Mouse (Mus musculus): Measurements from ENCODE around the gene Dennd4b. TPM values are rescaled to one million over a fixed set of nuclear protein-coding genes. Genes with fewer than 3 reads are reported as not detected.
A peak's percentile ranks its signal among the peaks of the same experiment; 100 is the strongest.

The Dennd4b gene
- polyA plus RNA-seq (2015; fragmentation: Nextera tagmentation; extraction: Ambion mirVana) = 4.9 and 5.6 TPM in 2 replicates

DNA sequence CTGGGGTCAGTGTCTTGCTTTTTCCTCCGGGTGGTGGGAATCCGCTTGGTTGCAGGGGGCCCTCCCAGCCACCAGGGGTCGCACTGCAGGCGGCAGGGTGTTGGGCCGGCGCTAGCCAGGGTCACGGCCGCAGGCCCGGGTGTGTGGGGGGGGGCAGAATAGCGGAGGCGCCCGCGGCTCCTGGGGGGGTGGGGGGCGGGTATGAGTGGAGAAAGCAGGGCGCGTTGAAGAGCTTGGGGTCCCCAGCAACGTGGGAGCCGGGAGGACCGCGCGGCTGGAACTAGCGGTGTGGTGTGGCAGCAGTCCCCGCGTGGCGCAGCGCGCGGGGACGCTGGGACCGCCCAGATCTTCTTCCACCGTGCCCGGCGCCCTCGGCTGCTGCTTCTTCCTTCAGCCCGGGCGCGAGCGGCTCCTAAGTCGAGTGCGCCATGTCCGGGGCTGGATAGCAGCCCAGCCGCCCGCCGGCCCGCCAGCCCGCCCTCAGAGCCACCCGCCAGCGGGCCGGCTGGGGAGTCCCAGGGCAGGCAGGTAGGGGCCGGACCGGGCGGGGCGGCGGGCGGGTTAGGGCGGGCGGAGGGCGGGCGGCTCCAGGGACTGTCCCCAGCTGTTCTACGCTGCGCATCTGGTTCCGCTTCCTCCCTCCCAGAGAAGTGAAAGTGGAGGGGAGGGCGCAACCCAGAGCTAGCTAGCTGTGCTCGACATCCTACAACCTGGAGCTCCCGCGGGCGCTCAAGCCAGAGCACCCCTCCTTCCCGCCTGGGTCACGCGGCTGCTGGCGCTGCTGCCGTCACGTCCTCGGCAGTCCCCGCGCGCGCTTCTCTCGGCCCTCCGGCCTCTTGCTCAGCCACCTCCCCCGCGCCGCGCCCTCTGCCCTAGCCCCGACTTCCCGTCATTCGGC is at the start of gene Dennd4b:
Gene Dennd4b, plus strand, starts transcription at position 152 of the 898 bp plus-strand sequence.
- peaks cover 15% of the 10 kb centered on the region for H3K4me1 ChIP-seq
- H3K36me3 ChIP-seq = peaks cover 44% of the 10 kb centered on the region
- H3K9ac ChIP-seq = peak within 1 kb of the TSS; percentile 85
- peak; percentile 83 for ATAC-seq (ENCODE audit: insufficient number of reproducible peaks, insufficient read depth, low FRiP score, low TSS enrichment, low read depth)
- under 1% methylated on average over 78 of the region's 87 CpGs for WGBS
- peak within 1 kb of the TSS; percentile 95 for H3K27ac ChIP-seq
- no peaks in the 10 kb centered on the region for H3K27me3 ChIP-seq
- no peaks in the 10 kb centered on the region for H3K9me3 ChIP-seq
- H3K4me2 ChIP-seq = peak within 1 kb of the TSS; percentile 85
- H3K4me3 ChIP-seq = peak within 1 kb of the TSS; percentile 79

- H3K4me3 ChIP-seq = no peak overlapping the region
- H3K9me3 ChIP-seq = no peaks in the 10 kb centered on the region
- H3K27ac ChIP-seq = no peak overlapping the region
- H3K4me1 ChIP-seq = peaks cover 22% of the 10 kb centered on the region
- H3K27me3 ChIP-seq = no peaks in the 10 kb centered on the region
- no peak for ATAC-seq (ENCODE audit: insufficient number of reproducible peaks, insufficient read depth, low FRiP score, low TSS enrichment, low read depth)
- no peak overlapping the region for H3K4me2 ChIP-seq
- H3K36me3 ChIP-seq = peaks cover 17% of the 10 kb centered on the region
- H3K9ac ChIP-seq = no peak overlapping the region
- WGBS = 36% methylated on average over 1 of the region's 1 CpGs
Observed at GRCm38 (mm10) chr3:90215825-90216380, 49.1 kb upstream of the Dennd4b start.

GRCm38 (mm10) chr3:90220088-90220487 is 44.9 kb upstream of the Dennd4b start:
- WGBS = 10% methylated on average over 6 of the region's 6 CpGs
- ATAC-seq (ENCODE audit: insufficient number of reproducible peaks, insufficient read depth, low FRiP score, low TSS enrichment, low read depth) = no peak

GRCm38 (mm10) chr3:90220531-90220951 is 44.4 kb upstream of the Dennd4b start:
- Histone ChIP-seq H3K27me3 (no peaks in the 10 kb centered on the region), H3K36me3 (peaks cover 25% of the 10 kb centered on the region), H3K9me3 (no peaks in the 10 kb centered on the region), H3K27ac (peak overlapping the region; percentile 80), H3K4me1 (peaks cover 11% of the 10 kb centered on the region), H3K4me3 (peak overlapping the region; percentile 51), H3K9ac (peak overlapping the region; percentile 69), H3K4me2 (peak overlapping the region; percentile 77)
- peak; percentile 75 for ATAC-seq (ENCODE audit: insufficient number of reproducible peaks, insufficient read depth, low FRiP score, low TSS enrichment, low read depth)
- WGBS = under 1% methylated on average over 20 of the region's 20 CpGs

More at GRCm38 (mm10) chr3:90220088-90220487, 44.9 kb upstream of the Dennd4b start:
- H3K4me1 ChIP-seq = peaks cover 11% of the 10 kb centered on the region
- H3K27me3 ChIP-seq = no peaks in the 10 kb centered on the region
- peaks cover 20% of the 10 kb centered on the region for H3K36me3 ChIP-seq
- no peaks in the 10 kb centered on the region for H3K9me3 ChIP-seq
- H3K4me3 ChIP-seq = peak overlapping the region; percentile 51
- H3K4me2 ChIP-seq = peak overlapping the region; percentile 77
- peak overlapping the region; percentile 69 for H3K9ac ChIP-seq
- peak overlapping the region; percentile 80 for H3K27ac ChIP-seq

DNA sequence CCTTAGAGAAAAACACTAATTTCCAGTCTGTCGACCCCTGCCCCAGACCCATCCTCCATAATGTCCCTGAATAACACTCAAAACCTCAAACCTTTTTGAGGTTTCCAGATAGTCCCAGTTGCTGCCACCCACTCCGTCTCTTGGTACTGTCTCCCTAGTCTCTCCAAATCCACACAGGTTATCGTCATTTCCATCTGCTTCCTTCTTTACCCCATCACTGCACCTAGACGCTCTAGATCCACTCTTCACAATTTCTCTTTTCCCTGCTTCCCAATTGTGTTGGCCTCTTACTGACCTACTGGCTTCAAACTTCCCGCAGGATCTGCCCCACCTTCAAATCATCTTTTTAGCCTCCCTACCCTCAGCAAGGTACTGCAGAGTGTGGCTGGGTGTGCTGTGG is 43.9 kb upstream of the Dennd4b start:
- H3K4me1 ChIP-seq = peaks cover 11% of the 10 kb centered on the region
- H3K27me3 ChIP-seq = no peaks in the 10 kb centered on the region
- H3K27ac ChIP-seq = 0 out of 2 replicates have a peak overlapping the region, but pooled peaks have one; percentile 80
- no peak for ATAC-seq (ENCODE audit: insufficient number of reproducible peaks, insufficient read depth, low FRiP score, low TSS enrichment, low read depth)
- H3K4me2 ChIP-seq = peak overlapping the region; percentile 77
- H3K4me3 ChIP-seq = peak overlapping the region; percentile 51
- peaks cover 31% of the 10 kb centered on the region for H3K36me3 ChIP-seq
- no peaks in the 10 kb centered on the region for H3K9me3 ChIP-seq
- peak overlapping the region; percentile 69 for H3K9ac ChIP-seq
- 20% methylated on average over 5 of the region's 5 CpGs for WGBS

DNA sequence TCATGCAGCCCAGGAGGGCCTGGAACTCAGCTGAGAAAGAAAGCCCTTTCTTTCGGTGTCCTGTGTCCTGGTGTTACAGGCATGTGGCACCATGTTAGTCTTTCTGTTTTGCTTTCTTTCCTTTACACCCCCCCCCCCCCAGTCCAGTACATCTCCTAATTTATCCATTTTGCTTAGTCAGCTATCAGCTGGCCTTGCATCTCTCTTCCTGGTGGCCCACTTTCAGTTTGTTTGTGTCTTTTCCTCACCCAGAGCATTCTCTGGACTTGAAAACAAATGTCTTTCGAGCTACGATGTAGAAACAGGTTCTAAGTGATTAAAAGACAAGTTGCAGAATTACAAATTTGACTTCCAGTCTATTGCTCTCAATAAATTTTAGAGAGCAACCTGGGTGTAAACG is 42.5 kb upstream of the Dennd4b start:
- no peak overlapping the region for H3K27ac ChIP-seq
- 91% methylated on average over 4 of the region's 4 CpGs for WGBS
- H3K4me2 ChIP-seq = peak overlapping the region; percentile 77; the same call in 1 of the 2 replicates

GRCm38 (mm10) chr3:90222941-90223340 is 42.0 kb upstream of the Dennd4b start:
- Histone ChIP-seq H3K4me1 (peaks cover 11% of the 10 kb centered on the region), H3K27ac (no peak overlapping the region), H3K4me2 (no peak overlapping the region), H3K9me3 (no peaks in the 10 kb centered on the region), H3K4me3 (no peak overlapping the region), H3K36me3 (peaks cover 32% of the 10 kb centered on the region), H3K27me3 (no peaks in the 10 kb centered on the region), H3K9ac (no peak overlapping the region)
- ATAC-seq (ENCODE audit: insufficient number of reproducible peaks, insufficient read depth, low FRiP score, low TSS enrichment, low read depth) = no peak
- WGBS = 75% methylated on average over 3 of the region's 3 CpGs

More for the DNA sequence above, 42.5 kb upstream of the Dennd4b start:
- Histone ChIP-seq H3K9ac (no peak overlapping the region), H3K36me3 (peaks cover 32% of the 10 kb centered on the region), H3K4me1 (peaks cover 11% of the 10 kb centered on the region), H3K4me3 (no peak overlapping the region), H3K27me3 (no peaks in the 10 kb centered on the region), H3K9me3 (no peaks in the 10 kb centered on the region)
- ATAC-seq (ENCODE audit: insufficient number of reproducible peaks, insufficient read depth, low FRiP score, low TSS enrichment, low read depth) = no peak

- H3K4me3 ChIP-seq = no peak overlapping the region
- peaks cover 32% of the 10 kb centered on the region for H3K36me3 ChIP-seq
- H3K9me3 ChIP-seq = no peaks in the 10 kb centered on the region
- no peak overlapping the region for H3K9ac ChIP-seq
- no peak overlapping the region for H3K4me2 ChIP-seq
- 83% methylated on average over 10 of the region's 10 CpGs for WGBS
- no peak for ATAC-seq (ENCODE audit: insufficient number of reproducible peaks, insufficient read depth, low FRiP score, low TSS enrichment, low read depth)
- no peak overlapping the region for H3K27ac ChIP-seq
- H3K27me3 ChIP-seq = no peaks in the 10 kb centered on the region
- H3K4me1 ChIP-seq = peaks cover 11% of the 10 kb centered on the region
Observed at GRCm38 (mm10) chr3:90224331-90224730, 40.7 kb upstream of the Dennd4b start.

DNA sequence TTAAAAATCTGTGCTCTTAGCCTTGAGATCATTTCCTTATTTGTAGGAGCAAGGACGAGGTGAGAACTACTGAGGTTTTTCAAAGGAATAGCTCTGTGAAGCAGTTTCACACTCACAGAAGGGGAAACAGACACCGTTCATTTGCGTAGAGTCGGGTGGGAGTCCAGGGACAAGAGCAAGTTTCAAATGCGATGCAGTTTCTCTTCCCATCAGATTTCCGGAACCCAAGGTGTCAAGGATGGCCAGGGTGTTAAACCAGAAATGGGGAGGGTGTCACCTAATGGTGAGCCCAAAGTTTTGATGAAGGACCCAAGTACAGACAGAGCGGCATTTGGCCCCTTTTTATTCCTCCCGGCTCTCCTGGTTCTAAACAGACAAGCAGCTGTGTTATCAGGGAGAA is 33.9 kb upstream of the Dennd4b start:
- H3K9me3 ChIP-seq = no peaks in the 10 kb centered on the region
- WGBS = 14% methylated on average over 8 of the region's 8 CpGs
- no peak overlapping the region; the same call in 1 of the 2 replicates for H3K27ac ChIP-seq
- H3K4me3 ChIP-seq = peak overlapping the region; percentile 87
- ATAC-seq (ENCODE audit: insufficient number of reproducible peaks, insufficient read depth, low FRiP score, low TSS enrichment, low read depth) = no peak
- H3K4me1 ChIP-seq = peaks cover 8% of the 10 kb centered on the region
- H3K36me3 ChIP-seq = peaks cover 32% of the 10 kb centered on the region
- peak overlapping the region; percentile 81 for H3K4me2 ChIP-seq
- H3K9ac ChIP-seq = peak overlapping the region; percentile 89
- no peaks in the 10 kb centered on the region for H3K27me3 ChIP-seq

DNA sequence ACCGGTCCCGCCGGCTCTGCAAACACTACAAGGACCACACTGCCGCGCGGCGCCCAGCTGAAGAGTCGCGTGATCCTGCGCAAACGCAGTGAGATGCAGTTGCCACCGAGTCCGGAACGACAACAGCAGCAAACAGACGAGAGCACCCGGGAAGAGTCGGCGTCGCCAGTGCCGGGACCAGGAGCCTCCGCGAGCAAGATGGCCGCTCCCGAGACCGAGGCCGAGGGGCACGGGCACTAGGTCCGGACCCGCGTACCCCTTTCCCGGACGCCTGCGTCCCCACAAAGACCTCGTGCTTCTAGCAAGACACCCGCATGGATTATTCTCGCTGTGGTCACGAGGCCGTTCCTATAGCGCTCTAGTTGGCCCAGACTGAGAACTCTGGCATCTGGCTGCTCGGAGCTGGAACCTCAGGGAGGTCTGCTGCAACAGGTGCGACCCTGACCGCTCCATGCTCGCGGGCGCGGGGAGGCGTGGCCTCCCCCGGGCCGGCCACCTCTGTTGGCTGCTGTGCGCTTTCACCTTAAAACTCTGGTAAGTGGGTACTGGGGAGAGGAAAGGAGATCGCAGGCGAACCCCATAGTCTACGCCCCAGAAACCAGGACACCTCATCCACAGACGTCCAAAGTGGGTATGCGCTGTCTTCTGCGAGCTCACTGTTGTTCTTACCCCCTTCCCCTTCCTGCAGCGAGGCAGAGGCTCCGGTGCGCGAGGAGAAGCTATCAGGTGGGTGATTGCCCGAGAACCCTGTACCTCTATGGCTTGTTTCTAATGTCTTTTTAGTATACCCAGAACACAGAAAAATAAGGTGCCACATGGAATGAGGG is 33.3 kb upstream of the Dennd4b start, which contains the start of gene Jtb:
Gene Jtb, plus strand, starts transcription at position 91 of the 827 bp plus-strand sequence.
- Histone ChIP-seq H3K9me3 (no peaks in the 10 kb centered on the region), H3K9ac (peak within 1 kb of the TSS; percentile 89), H3K27ac (peak within 1 kb of the TSS; percentile 88), H3K4me1 (peaks cover 8% of the 10 kb centered on the region), H3K36me3 (peaks cover 35% of the 10 kb centered on the region), H3K4me3 (peak within 1 kb of the TSS; percentile 87), H3K4me2 (peak within 1 kb of the TSS; percentile 81), H3K27me3 (no peaks in the 10 kb centered on the region)
- ATAC-seq (ENCODE audit: insufficient number of reproducible peaks, insufficient read depth, low FRiP score, low TSS enrichment, low read depth) = peak; percentile 94
- WGBS = under 1% methylated on average over 61 of the region's 61 CpGs

- no peak overlapping the region for H3K27ac ChIP-seq
- H3K4me2 ChIP-seq = no peak overlapping the region
- H3K27me3 ChIP-seq = no peaks in the 10 kb centered on the region
- WGBS = 95% methylated on average over 2 of the region's 2 CpGs
- peaks cover 7% of the 10 kb centered on the region for H3K36me3 ChIP-seq
- H3K9ac ChIP-seq = no peak overlapping the region
- no peak overlapping the region for H3K4me3 ChIP-seq
- H3K9me3 ChIP-seq = no peaks in the 10 kb centered on the region
- H3K4me1 ChIP-seq = peaks cover 22% of the 10 kb centered on the region
- ATAC-seq (ENCODE audit: insufficient number of reproducible peaks, insufficient read depth, low FRiP score, low TSS enrichment, low read depth) = no peak
Observed at GRCm38 (mm10) chr3:90241251-90241650, 23.7 kb upstream of the Dennd4b start.
